Mouse (Mus musculus) cerebellum, postnatal 14 days (tissue): ENCODE measurements around the gene Timm22.

Experiments used
- DNase-seq, 2 experiments: peaks; one replicate each; pipeline ENCODE4 v3.0.0; 2021; ENCODE audit warnings: mixed read lengths in 2 of 2

The Timm22 gene

GRCm38 (mm10) chr11:76406702-76407583 is at the start of gene Timm22:
Gene Timm22 (plus strand): TSS chr11:76406952.
- DNase-seq, result peak; percentile 99

- DNase-seq, result no peak
These were observed 49.3 kb upstream of the Timm22 start for GRCm38 (mm10) chr11:76357464-76357863.

GRCm38 (mm10) chr11:76358628-76359320 is 48.0 kb upstream of the Timm22 start:
- no peak for DNase-seq

GRCm38 (mm10) chr11:76360255-76360654 is 46.5 kb upstream of the Timm22 start:
- DNase-seq, result no peak

- no peak for DNase-seq
These were observed 45.3 kb upstream of the Timm22 start for GRCm38 (mm10) chr11:76361422-76361821.

- no peak for DNase-seq
These were observed 43.6 kb upstream of the Timm22 start for GRCm38 (mm10) chr11:76363178-76363577.

- no peak for DNase-seq
These were observed 43.1 kb upstream of the Timm22 start for GRCm38 (mm10) chr11:76363636-76364035.

GRCm38 (mm10) chr11:76364038-76364437 is 42.7 kb upstream of the Timm22 start:
- no peak for DNase-seq

GRCm38 (mm10) chr11:76366720-76367119 is 40.0 kb upstream of the Timm22 start:
- DNase-seq, result no peak

- no peak for DNase-seq
These were observed 36.3 kb upstream of the Timm22 start for GRCm38 (mm10) chr11:76370491-76370890.

GRCm38 (mm10) chr11:76372120-76372519 is 34.6 kb upstream of the Timm22 start:
- peak in 1 of 2 experiments; percentile 39 for DNase-seq

- DNase-seq, result peak; percentile 53 to 74
These were observed 34.2 kb upstream of the Timm22 start for GRCm38 (mm10) chr11:76372534-76372933.

GRCm38 (mm10) chr11:76374491-76375185 is 32.1 kb upstream of the Timm22 start:
- DNase-seq, result no peak

GRCm38 (mm10) chr11:76376425-76376824 is 30.3 kb upstream of the Timm22 start:
- peak in 1 of 2 experiments; percentile 64 for DNase-seq

GRCm38 (mm10) chr11:76379921-76380544 is 26.7 kb upstream of the Timm22 start:
- no peak for DNase-seq

GRCm38 (mm10) chr11:76381201-76381885 is 25.4 kb upstream of the Timm22 start:
- DNase-seq, result no peak

GRCm38 (mm10) chr11:76382711-76383324 is 23.9 kb upstream of the Timm22 start:
- DNase-seq, result no peak

- DNase-seq, result peak; percentile 71 to 77
These were observed 22.4 kb upstream of the Timm22 start for GRCm38 (mm10) chr11:76384307-76384706.

GRCm38 (mm10) chr11:76385017-76385416 is 21.7 kb upstream of the Timm22 start:
- DNase-seq, result no peak

- DNase-seq, result no peak
These were observed 21.0 kb upstream of the Timm22 start for GRCm38 (mm10) chr11:76385746-76386145.

- no peak for DNase-seq
These were observed 19.7 kb upstream of the Timm22 start for GRCm38 (mm10) chr11:76387097-76387496.

GRCm38 (mm10) chr11:76388711-76389110 is 18.0 kb upstream of the Timm22 start:
- no peak for DNase-seq
